Mouse (Mus musculus): ENCODE data around the gene Dmgdh. TPM values are rescaled to one million over a fixed set of nuclear protein-coding genes. Genes with fewer than 3 reads are reported as not detected.
A peak's percentile ranks its signal among the peaks of the same experiment; 100 is the strongest.

The Dmgdh gene
- polyA plus RNA-seq, 1 experiment from 2014 or later, result 0.24 TPM

GRCm38 (mm10) chr13:93758149-93758898 lies 84.1 kb downstream of the Dmgdh start:
- no peak overlapping the region for H3K4me2 ChIP-seq (ENCODE audit: low read length)
- no peaks in the 10 kb centered on the region for H3K9me3 ChIP-seq (ENCODE audit: control insufficient read depth, low read length)
- no peaks in the 10 kb centered on the region for H3K36me3 ChIP-seq (ENCODE audit: control insufficient read depth, insufficient read depth, low read length)
- no peak overlapping the region for H3K4me3 ChIP-seq (ENCODE audit: low read length)
- no peaks in the 10 kb centered on the region for H3K4me1 ChIP-seq (ENCODE audit: control insufficient read depth, insufficient read depth, low read depth, low read length)
- H3K27ac ChIP-seq (ENCODE audit: low read depth, low read length), result no peak overlapping the region
- WGBS, result 39% methylated on average over 14 of the region's 14 CpGs
- no peaks in the 10 kb centered on the region for H3K27me3 ChIP-seq (replicated peaks; ENCODE audit: control insufficient read depth, insufficient read depth, low read length)
- ATAC-seq, result no peak
- H3K9ac ChIP-seq (ENCODE audit: low read depth, low read length), result no peak overlapping the region

DNA sequence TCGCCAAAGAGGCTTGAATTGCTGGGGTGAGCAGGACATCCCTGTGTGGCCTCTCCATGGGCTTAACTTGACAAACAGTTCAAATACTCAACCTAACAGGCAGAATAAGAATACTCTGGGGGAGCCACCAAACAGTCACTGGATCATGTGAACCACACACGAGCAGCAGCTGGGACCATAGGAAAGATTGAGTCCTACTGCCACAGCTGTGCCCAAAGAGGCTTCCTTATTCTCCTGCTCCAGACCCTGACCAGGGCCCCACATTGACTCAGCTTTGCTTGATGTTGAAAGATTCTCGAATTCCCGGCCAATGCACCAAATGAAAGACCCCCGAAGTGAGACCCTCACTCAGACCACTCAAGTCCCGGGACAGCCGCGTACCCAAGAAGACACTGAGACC lies 87.6 kb downstream of the Dmgdh start:
- WGBS, result 98% methylated on average over 8 of the region's 8 CpGs
- Histone ChIP-seq H3K9me3 (ENCODE audit: control insufficient read depth, low read length) (no peaks in the 10 kb centered on the region), H3K9ac (ENCODE audit: low read depth, low read length) (no peak overlapping the region), H3K4me2 (ENCODE audit: low read length) (no peak overlapping the region), H3K4me1 (ENCODE audit: control insufficient read depth, insufficient read depth, low read depth, low read length) (no peaks in the 10 kb centered on the region), H3K4me3 (ENCODE audit: low read length) (no peak overlapping the region), H3K27me3 (replicated peaks; ENCODE audit: control insufficient read depth, insufficient read depth, low read length) (no peaks in the 10 kb centered on the region), H3K27ac (ENCODE audit: low read depth, low read length) (no peak overlapping the region), H3K36me3 (ENCODE audit: control insufficient read depth, insufficient read depth, low read length) (no peaks in the 10 kb centered on the region)
- ATAC-seq, result no peak

GRCm38 (mm10) chr13:93762879-93763278 lies 88.6 kb downstream of the Dmgdh start:
- H3K27ac ChIP-seq (ENCODE audit: low read depth, low read length), result no peak overlapping the region
- no peak overlapping the region for H3K4me2 ChIP-seq (ENCODE audit: low read length)
- no peak overlapping the region for H3K9ac ChIP-seq (ENCODE audit: low read depth, low read length)
- no peak for ATAC-seq
- no peaks in the 10 kb centered on the region for H3K36me3 ChIP-seq (ENCODE audit: control insufficient read depth, insufficient read depth, low read length)
- no peaks in the 10 kb centered on the region for H3K9me3 ChIP-seq (ENCODE audit: control insufficient read depth, low read length)
- no peaks in the 10 kb centered on the region for H3K27me3 ChIP-seq (replicated peaks; ENCODE audit: control insufficient read depth, insufficient read depth, low read length)
- H3K4me3 ChIP-seq (ENCODE audit: low read length), result no peak overlapping the region
- H3K4me1 ChIP-seq (ENCODE audit: control insufficient read depth, insufficient read depth, low read depth, low read length), result no peaks in the 10 kb centered on the region
- WGBS, result 91% methylated on average over 3 of the region's 3 CpGs

DNA sequence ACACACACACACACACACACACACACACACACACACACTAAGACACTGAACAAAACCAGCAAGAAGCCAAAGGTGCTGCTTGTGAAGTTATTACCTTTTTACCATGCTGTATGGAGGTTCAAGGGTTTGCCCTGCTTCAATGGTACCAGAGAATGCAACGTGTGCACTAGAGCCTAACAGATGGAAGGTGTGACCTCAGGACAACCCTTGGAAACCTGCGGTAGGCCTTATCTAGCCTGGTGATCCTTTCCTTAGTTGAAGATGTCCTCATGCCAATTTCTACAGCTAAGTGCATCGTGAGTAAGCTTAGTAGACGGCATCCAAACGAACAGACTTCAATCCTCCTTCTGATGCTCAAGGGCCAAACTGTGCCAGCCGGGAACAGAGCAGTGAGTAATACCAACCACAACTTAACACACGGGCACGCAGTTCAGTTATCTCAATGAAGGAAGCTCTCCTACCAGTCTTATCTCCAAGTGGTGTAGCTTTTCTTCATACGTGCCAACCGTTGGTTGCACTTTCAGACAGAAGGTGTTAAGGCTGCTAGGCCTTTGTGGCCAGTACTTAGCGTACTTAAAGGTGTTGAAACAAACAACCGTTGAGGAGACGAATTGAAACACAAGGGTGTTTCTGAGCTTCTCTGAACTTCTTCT lies 90.2 kb downstream of the Dmgdh start:
- Histone ChIP-seq H3K4me1 (ENCODE audit: control insufficient read depth, insufficient read depth, low read depth, low read length) (no peaks in the 10 kb centered on the region), H3K27me3 (replicated peaks; ENCODE audit: control insufficient read depth, insufficient read depth, low read length) (no peaks in the 10 kb centered on the region), H3K9ac (ENCODE audit: low read depth, low read length) (no peak overlapping the region), H3K4me3 (ENCODE audit: low read length) (no peak overlapping the region), H3K9me3 (ENCODE audit: control insufficient read depth, low read length) (no peaks in the 10 kb centered on the region), H3K27ac (ENCODE audit: low read depth, low read length) (no peak overlapping the region), H3K36me3 (ENCODE audit: control insufficient read depth, insufficient read depth, low read length) (no peaks in the 10 kb centered on the region), H3K4me2 (ENCODE audit: low read length) (no peak overlapping the region)
- WGBS, result 94% methylated on average over 13 of the region's 13 CpGs
- ATAC-seq, result no peak

DNA sequence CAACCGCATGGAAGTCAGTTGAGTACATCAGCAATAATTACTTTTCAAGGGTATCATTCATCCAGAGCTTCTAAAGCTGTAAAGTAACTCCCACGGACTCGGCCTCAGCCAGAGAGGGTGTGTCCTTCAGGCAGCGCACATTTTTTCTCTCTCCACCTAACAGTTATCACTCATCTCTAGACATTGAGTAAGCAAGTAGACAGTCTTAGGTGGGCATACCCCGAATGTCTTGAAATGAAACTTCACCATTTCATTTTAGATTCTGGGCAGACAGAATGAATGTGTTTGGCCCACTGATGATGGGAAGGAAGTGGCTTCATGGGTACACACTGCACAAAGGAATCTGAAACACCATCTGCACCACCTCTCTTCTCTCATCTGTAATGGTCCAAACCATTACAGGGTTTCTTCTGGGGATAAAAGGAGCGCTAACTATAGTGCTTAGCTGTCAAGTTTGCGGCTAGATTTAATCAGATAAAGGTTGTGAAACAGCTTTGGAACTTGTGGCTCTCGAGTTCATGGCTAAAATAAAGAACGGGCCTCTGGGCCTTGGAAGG lies 96.9 kb downstream of the Dmgdh start:
- peak overlapping the region; percentile 72 for H3K4me3 ChIP-seq (ENCODE audit: low read length)
- H3K36me3 ChIP-seq (ENCODE audit: control insufficient read depth, insufficient read depth, low read length), result no peaks in the 10 kb centered on the region
- H3K4me2 ChIP-seq (ENCODE audit: low read length), result peak overlapping the region; percentile 98
- ATAC-seq, result peak; percentile 66
- peaks cover 7% of the 10 kb centered on the region for H3K4me1 ChIP-seq (ENCODE audit: control insufficient read depth, insufficient read depth, low read depth, low read length)
- WGBS, result 33% methylated on average over 9 of the region's 9 CpGs
- peak overlapping the region; percentile 93 for H3K9ac ChIP-seq (ENCODE audit: low read depth, low read length)
- H3K27me3 ChIP-seq (replicated peaks; ENCODE audit: control insufficient read depth, insufficient read depth, low read length), result no peaks in the 10 kb centered on the region
- no peaks in the 10 kb centered on the region for H3K9me3 ChIP-seq (ENCODE audit: control insufficient read depth, low read length)
- peak overlapping the region; percentile 91 for H3K27ac ChIP-seq (ENCODE audit: low read depth, low read length)

DNA sequence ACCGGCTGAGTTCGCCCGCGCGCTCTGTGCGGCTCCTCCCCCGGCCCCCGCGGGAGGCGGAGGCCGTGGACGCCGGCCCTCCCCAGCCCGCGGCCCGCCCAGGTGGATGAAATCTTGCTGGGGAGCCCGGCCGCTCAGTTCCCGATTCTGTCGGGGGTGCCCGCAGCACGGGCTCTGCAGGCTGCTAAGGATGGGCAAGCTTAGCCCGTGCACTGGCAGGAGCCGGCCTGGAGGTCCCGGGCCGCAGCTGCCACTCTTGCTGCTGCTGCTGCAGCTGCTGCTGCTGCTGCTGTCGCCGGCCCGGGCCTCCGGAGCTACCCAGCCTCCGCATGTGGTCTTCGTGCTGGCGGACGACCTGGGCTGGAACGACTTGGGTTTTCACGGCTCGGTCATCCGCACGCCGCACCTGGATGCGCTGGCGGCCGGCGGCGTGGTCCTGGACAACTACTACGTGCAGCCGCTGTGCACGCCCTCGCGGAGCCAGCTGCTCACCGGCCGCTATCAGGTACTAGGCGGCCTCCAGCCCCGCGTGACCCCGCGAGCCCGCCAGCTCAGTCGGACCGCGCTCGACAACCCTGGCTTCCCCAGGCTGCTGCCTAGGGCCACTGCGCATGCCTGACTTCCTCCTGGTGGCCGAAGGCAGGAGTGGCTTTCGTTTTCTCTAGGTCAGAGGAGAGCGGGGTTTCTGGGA lies 97.5 kb downstream of the Dmgdh start, which contains the start of gene Arsb:
Gene Arsb, plus strand, starts transcription at position 43 of the 691 bp plus-strand sequence.
- under 1% methylated on average over 65 of the region's 66 CpGs for WGBS
- no peaks in the 10 kb centered on the region for H3K27me3 ChIP-seq (replicated peaks; ENCODE audit: control insufficient read depth, insufficient read depth, low read length)
- H3K4me2 ChIP-seq (ENCODE audit: low read length), result peak within 1 kb of the TSS; percentile 98
- H3K27ac ChIP-seq (ENCODE audit: low read depth, low read length), result peak within 1 kb of the TSS; percentile 91
- peak within 1 kb of the TSS; percentile 72 for H3K4me3 ChIP-seq (ENCODE audit: low read length)
- peak within 1 kb of the TSS; percentile 93 for H3K9ac ChIP-seq (ENCODE audit: low read depth, low read length)
- no peaks in the 10 kb centered on the region for H3K9me3 ChIP-seq (ENCODE audit: control insufficient read depth, low read length)
- no peaks in the 10 kb centered on the region for H3K36me3 ChIP-seq (ENCODE audit: control insufficient read depth, insufficient read depth, low read length)
- peak; percentile 95 for ATAC-seq
- peaks cover 7% of the 10 kb centered on the region for H3K4me1 ChIP-seq (ENCODE audit: control insufficient read depth, insufficient read depth, low read depth, low read length)

GRCm38 (mm10) chr13:93772279-93772636 lies 98.0 kb downstream of the Dmgdh start:
- peak; percentile 13 for ATAC-seq
- Histone ChIP-seq H3K4me1 (ENCODE audit: control insufficient read depth, insufficient read depth, low read depth, low read length) (peaks cover 7% of the 10 kb centered on the region), H3K36me3 (ENCODE audit: control insufficient read depth, insufficient read depth, low read length) (no peaks in the 10 kb centered on the region), H3K27me3 (replicated peaks; ENCODE audit: control insufficient read depth, insufficient read depth, low read length) (no peaks in the 10 kb centered on the region), H3K27ac (ENCODE audit: low read depth, low read length) (peak overlapping the region; percentile 91), H3K9ac (ENCODE audit: low read depth, low read length) (peak overlapping the region; percentile 93), H3K9me3 (ENCODE audit: control insufficient read depth, low read length) (no peaks in the 10 kb centered on the region), H3K4me2 (ENCODE audit: low read length) (peak overlapping the region; percentile 98), H3K4me3 (ENCODE audit: low read length) (peak overlapping the region; percentile 72)
- 27% methylated on average over 8 of the region's 8 CpGs for WGBS

- Histone ChIP-seq H3K27me3 (replicated peaks; ENCODE audit: control insufficient read depth, insufficient read depth, low read length) (no peaks in the 10 kb centered on the region), H3K4me1 (ENCODE audit: control insufficient read depth, insufficient read depth, low read depth, low read length) (peaks cover 7% of the 10 kb centered on the region), H3K27ac (ENCODE audit: low read depth, low read length) (no peak overlapping the region), H3K4me2 (ENCODE audit: low read length) (peak overlapping the region; percentile 98), H3K36me3 (ENCODE audit: control insufficient read depth, insufficient read depth, low read length) (no peaks in the 10 kb centered on the region), H3K4me3 (ENCODE audit: low read length) (peak overlapping the region; percentile 72; the same call in 1 of the 2 replicates), H3K9ac (ENCODE audit: low read depth, low read length) (no peak overlapping the region; the same call in 1 of the 2 replicates), H3K9me3 (ENCODE audit: control insufficient read depth, low read length) (no peaks in the 10 kb centered on the region)
- ATAC-seq, result no peak
- 70% methylated on average over 7 of the region's 7 CpGs for WGBS
Measured at GRCm38 (mm10) chr13:93772861-93773260, 98.6 kb downstream of the Dmgdh start.
